Mouse (Mus musculus): ENCODE data around the gene Cfap70. TPM values are rescaled to one million over a fixed set of nuclear protein-coding genes. Genes with fewer than 3 reads are reported as not detected.

Gene Cfap70
- polyA plus RNA-seq (2014; fragmentation: Illumina TruSeq; extraction: RNeasy Lipid Tissue Mini Kit (QIAGEN cat#74804); ENCODE audit: low replicate concordance): not detected

GRCm38 (mm10) chr14:20451765-20452331, at the start of gene Cfap70:
Gene Cfap70 (minus strand): TSS chr14:20452226.

GRCm38 (mm10) chr14:20496603-20497002, 44.6 kb upstream of the Cfap70 start, which contains the start of gene Mss51:
Gene Mss51 (minus strand): TSS chr14:20496901.

GRCm38 (mm10) chr14:20479291-20480194, 27.5 kb upstream of the Cfap70 start, which contains the start of gene Anxa7:
Gene Anxa7 (minus strand): TSS chr14:20480133.

GRCm38 (mm10) chr14:20393205-20393913, 58.7 kb downstream of the Cfap70 start, which contains the start of gene Mrps16:
Gene Mrps16 (minus strand): TSS chr14:20393634.

GRCm38 (mm10) chr14:20388441-20389129, 63.4 kb downstream of the Cfap70 start, which contains the start of gene Dnajc9:
Gene Dnajc9 (minus strand): TSS chr14:20388910.

GRCm38 (mm10) chr14:20347991-20348541, 104.0 kb downstream of the Cfap70 start, which contains the start of the genes Ecd and Fam149b:
Gene Ecd (minus strand): TSS chr14:20348121.
Gene Fam149b (plus strand): TSS chr14:20348162.

Other genes starting within 250 kb of the Cfap70 start
- not detected for gene Kcnk16, start 183.0 kb downstream of the Cfap70 start, polyA plus RNA-seq (2014; fragmentation: Illumina TruSeq; extraction: RNeasy Lipid Tissue Mini Kit (QIAGEN cat#74804); ENCODE audit: low replicate concordance)
- gene Nudt13, start 157.5 kb downstream of the Cfap70 start, polyA plus RNA-seq (2014; fragmentation: Illumina TruSeq; extraction: RNeasy Lipid Tissue Mini Kit (QIAGEN cat#74804); ENCODE audit: low replicate concordance): 8.5 TPM
- 11.0 TPM for gene Ecd, start 104.1 kb downstream of the Cfap70 start, polyA plus RNA-seq (2014; fragmentation: Illumina TruSeq; extraction: RNeasy Lipid Tissue Mini Kit (QIAGEN cat#74804); ENCODE audit: low replicate concordance)
- 32.9 TPM for gene Fam149b, start 104.1 kb downstream of the Cfap70 start, polyA plus RNA-seq (2014; fragmentation: Illumina TruSeq; extraction: RNeasy Lipid Tissue Mini Kit (QIAGEN cat#74804); ENCODE audit: low replicate concordance)
- 79.3 TPM for gene Dnajc9, start 63.3 kb downstream of the Cfap70 start, polyA plus RNA-seq (2014; fragmentation: Illumina TruSeq; extraction: RNeasy Lipid Tissue Mini Kit (QIAGEN cat#74804); ENCODE audit: low replicate concordance)
- 1.4 TPM for gene Mrps16, start 58.6 kb downstream of the Cfap70 start, polyA plus RNA-seq (2014; fragmentation: Illumina TruSeq; extraction: RNeasy Lipid Tissue Mini Kit (QIAGEN cat#74804); ENCODE audit: low replicate concordance)
- 78.3 TPM for gene Anxa7, start 27.9 kb upstream of the Cfap70 start, polyA plus RNA-seq (2014; fragmentation: Illumina TruSeq; extraction: RNeasy Lipid Tissue Mini Kit (QIAGEN cat#74804); ENCODE audit: low replicate concordance)
- 2.3 TPM for gene Mss51, start 44.7 kb upstream of the Cfap70 start, polyA plus RNA-seq (2014; fragmentation: Illumina TruSeq; extraction: RNeasy Lipid Tissue Mini Kit (QIAGEN cat#74804); ENCODE audit: low replicate concordance)
- gene Ppp3cb, start 94.3 kb upstream of the Cfap70 start, polyA plus RNA-seq (2014; fragmentation: Illumina TruSeq; extraction: RNeasy Lipid Tissue Mini Kit (QIAGEN cat#74804); ENCODE audit: low replicate concordance): 151 TPM
- 2.2 TPM for gene Usp54, start 188.8 kb upstream of the Cfap70 start, polyA plus RNA-seq (2014; fragmentation: Illumina TruSeq; extraction: RNeasy Lipid Tissue Mini Kit (QIAGEN cat#74804); ENCODE audit: low replicate concordance)
- not detected for gene Myoz1, start 204.3 kb upstream of the Cfap70 start, polyA plus RNA-seq (2014; fragmentation: Illumina TruSeq; extraction: RNeasy Lipid Tissue Mini Kit (QIAGEN cat#74804); ENCODE audit: low replicate concordance)
- not detected for gene Synpo2l, start 216.1 kb upstream of the Cfap70 start, polyA plus RNA-seq (2014; fragmentation: Illumina TruSeq; extraction: RNeasy Lipid Tissue Mini Kit (QIAGEN cat#74804); ENCODE audit: low replicate concordance)
- gene Sec24c, start 222.1 kb upstream of the Cfap70 start, polyA plus RNA-seq (2014; fragmentation: Illumina TruSeq; extraction: RNeasy Lipid Tissue Mini Kit (QIAGEN cat#74804); ENCODE audit: low replicate concordance): 42.0 TPM
- 12.3 TPM for gene Fut11, start 242.7 kb upstream of the Cfap70 start, polyA plus RNA-seq (2014; fragmentation: Illumina TruSeq; extraction: RNeasy Lipid Tissue Mini Kit (QIAGEN cat#74804); ENCODE audit: low replicate concordance)

All from small intestine, adult 10 weeks (tissue).